Mouse (Mus musculus) E14TG2a.4 (cell line): ENCODE measurements around the gene Ccdc69.

ENCODE experiments used
- CTCF ChIP-seq: conservative IDR thresholded peaks from 2 replicates; pipeline ENCODE4 v1.5.1; 2014; ENCODE audit warnings: low read length
- POU5F1 ChIP-seq: IDR thresholded peaks from 2 replicates; pipeline ENCODE4 v1.6.1; 2014; ENCODE audit warnings: low read length, borderline replicate concordance

DNA sequence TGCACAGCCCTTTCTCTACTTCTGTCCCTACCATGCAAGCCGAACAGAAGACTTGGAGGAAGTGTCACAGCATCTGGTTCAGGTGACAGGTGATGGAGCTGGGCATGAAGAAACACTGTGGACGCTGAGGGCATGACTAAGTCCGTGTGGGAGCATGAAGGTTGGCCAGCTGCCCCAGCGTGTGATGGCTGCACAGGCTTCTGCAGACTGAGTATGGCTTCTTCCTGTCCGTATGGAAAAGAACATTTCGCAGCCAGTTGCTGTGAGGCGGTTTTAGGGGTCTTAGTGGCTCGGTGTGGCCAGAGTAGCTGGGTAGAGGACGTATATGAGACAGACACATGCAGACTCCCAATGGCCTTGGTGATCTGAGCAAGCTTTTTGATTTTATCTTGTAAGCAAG, 3.3 kb upstream of the Ccdc69 start:
- TF ChIP-seq CTCF = no peak
- TF ChIP-seq POU5F1 = no peak
